Mouse (Mus musculus) neutrophil, adult 83 days (primary cell): Measurements from ENCODE around the gene Lipn. TPM values are rescaled to one million over a fixed set of nuclear protein-coding genes. Genes with fewer than 3 reads are reported as not detected.

Experiments
- total RNA-seq, 2 experiments: library from RNA; stranded (reverse); gene quantifications; one replicate each; pipeline ENCODE4 v1.2.4; 2023

The Lipn gene
- total RNA-seq = not detected

DNA sequence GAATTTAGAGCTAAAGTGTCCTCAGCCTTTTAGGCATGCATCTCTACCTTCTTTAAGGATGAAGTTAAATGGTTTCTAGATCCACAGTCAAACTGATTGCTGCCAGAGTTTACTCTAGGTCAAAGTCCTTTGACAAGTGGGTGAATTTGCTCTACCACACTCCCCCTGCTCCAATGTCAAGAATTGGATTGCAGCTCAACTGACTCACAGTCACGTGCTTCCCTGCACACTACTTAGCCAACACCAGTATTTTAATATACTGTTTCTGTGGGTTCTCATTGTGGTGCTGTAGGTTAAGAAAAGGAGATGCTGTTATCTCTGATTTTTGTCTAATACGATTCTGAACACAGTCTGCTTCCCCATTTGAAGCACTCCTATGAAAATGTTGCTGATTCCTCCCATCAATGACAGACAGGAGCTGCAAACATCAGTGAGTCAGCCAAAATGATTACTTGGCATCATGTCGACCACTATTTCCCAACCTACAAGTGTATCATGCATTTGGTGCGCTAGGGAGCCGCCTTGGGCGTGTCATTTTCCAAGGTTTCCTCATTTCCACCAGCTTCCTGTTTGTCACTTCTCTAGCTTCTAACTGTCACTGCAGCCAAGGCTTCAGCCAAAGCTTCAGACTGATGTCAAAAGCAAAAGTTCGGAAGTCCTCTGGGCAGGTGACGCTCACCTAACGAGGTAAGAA lies at the start of gene Lipn:
Gene Lipn, plus strand, starts transcription at position 580 of the 694 bp plus-strand sequence.

DNA sequence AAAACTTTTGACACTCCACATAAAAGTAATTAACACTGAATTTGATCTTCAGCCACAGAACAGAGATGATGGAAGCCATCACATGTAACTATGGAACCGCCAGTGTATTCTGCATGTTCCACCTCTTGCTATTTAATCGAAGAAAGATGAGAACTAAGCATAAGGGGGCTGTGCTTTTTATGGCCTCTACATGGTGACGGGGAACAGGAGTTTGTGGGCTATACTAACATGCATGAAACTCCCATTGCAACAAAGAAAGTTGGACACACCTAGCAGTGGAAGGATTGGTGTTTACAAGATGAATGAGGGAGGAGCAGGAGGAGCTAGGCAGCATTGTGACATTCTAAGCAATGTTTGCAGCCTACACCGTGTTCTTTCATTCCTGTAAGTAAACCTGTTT lies 33.5 kb downstream of the Lipn start, which contains the start of gene Lipm:
Gene Lipm, plus strand, starts transcription at position 301 of the 400 bp plus-strand sequence.

Other genes with a start within 250 kb of the Lipn start
- not detected for gene Lipf, start 106.2 kb upstream of the Lipn start, total RNA-seq
- gene Lipk, start 59.1 kb upstream of the Lipn start, total RNA-seq = not detected
- gene Lipm, start 33.6 kb downstream of the Lipn start, total RNA-seq = not detected
- 10 to 100 TPM; 52.1 to 55.9 TPM for gene Ankrd22, start 98.7 kb downstream of the Lipn start, total RNA-seq
- 10 to 100 TPM; 21.3 to 24.0 TPM for gene Stambpl1, start 124.9 kb downstream of the Lipn start, total RNA-seq
- 10 to 100 TPM; 22.8 to 23.2 TPM for gene Acta2, start 188.2 kb downstream of the Lipn start, total RNA-seq
- gene Fas, start 223.3 kb downstream of the Lipn start, total RNA-seq = 10 to 100 TPM; 32.6 to 39.4 TPM